Mouse (Mus musculus) heart, postnatal 25 days (tissue): ENCODE data around the gene Fam57a. TPM values are rescaled to one million over a fixed set of nuclear protein-coding genes. Genes with fewer than 3 reads are reported as not detected.

ENCODE experiments used
- DNase-seq: peaks from one replicate; pipeline ENCODE4 v3.0.0; 2022; ENCODE audit warnings: low spot score
- intact Hi-C: fragments of 180-260 bp; cut with DNase I; formaldehyde crosslinking; loops from one replicate; pipeline ENCODE4 v1.15.1; 2025
- total RNA-seq, 2 experiments: library from RNA; stranded (reverse); gene quantifications; 2 replicates each; pipeline ENCODE4 v1.2.3; 2021

The Fam57a gene
- total RNA-seq, 2 experiments from 2014 or later = 4.1 TPM

DNA sequence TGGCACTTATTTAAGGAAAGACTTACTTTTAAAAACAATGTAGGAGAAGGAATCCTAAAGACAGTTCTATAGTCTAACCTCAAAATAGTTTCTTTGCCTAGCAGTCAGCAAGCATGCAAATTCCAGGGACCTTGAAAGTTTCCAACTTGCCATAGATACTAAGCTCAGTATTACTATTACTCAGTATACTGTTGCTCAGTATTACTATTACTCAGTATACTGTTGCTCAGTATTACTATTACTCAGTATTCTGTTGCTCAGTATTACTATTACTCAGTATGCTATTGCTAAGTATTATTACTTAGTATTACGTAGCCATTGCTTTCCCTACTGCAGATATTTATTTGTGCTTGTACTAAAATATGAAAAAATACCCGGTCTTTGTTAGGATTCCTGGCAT lies 60.3 kb downstream of the Fam57a start:
- intact Hi-C loops = no loop called here
- no peak for DNase-seq

- intact Hi-C loops = no loop called here
- peak; percentile 78 for DNase-seq
Measured at GRCm38 (mm10) chr11:76242901-76243810, 63.7 kb downstream of the Fam57a start, which contains the start of the genes Mrm3 and Glod4. Mrm3 (plus strand) TSS chr11:76243715. Glod4 (minus strand) TSS chr11:76243725.

GRCm38 (mm10) chr11:76243811-76244546 lies 64.5 kb downstream of the Fam57a start:
- no peak for DNase-seq
- intact Hi-C loops = no loop called here

DNA sequence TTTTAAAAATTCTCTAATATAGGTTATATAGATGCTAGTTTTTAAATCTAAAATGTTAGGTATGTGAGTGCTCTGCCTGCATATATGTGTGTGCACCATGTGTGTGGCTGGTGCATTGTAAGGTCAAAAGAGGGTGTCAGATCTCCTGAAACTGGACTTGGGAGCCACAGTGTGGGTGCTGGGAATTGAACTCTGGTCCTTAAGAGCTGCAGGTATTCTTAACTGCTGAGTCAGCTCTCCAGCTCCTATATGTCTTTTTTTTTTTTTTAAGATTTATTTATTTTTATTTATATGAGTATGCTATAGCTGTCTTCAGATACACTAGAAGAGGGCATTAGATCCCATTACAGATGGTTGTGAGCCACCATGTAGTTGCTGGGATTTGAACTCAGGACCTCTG lies 67.0 kb downstream of the Fam57a start:
- DNase-seq = no peak
- intact Hi-C loops = no loop called here

DNA sequence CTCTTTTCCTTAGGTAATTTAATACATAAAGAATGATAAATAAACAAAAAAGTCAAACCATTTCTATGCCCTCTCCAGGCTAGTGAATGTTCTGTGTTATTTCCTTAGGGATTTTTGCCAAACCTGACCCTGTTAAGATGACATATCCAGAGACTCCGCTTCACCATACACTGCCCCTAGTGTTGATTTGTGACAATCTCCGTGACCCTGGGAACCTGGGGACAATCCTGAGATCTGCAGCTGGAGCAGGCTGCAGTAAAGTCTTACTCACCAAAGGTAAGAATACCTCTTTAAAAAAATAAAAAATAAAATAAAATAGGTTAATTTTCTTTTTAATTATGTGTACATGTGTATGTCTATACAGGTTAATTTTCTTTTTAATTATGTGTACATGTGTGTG lies 67.8 kb downstream of the Fam57a start:
- intact Hi-C loops = no loop called here
- no peak for DNase-seq

DNA sequence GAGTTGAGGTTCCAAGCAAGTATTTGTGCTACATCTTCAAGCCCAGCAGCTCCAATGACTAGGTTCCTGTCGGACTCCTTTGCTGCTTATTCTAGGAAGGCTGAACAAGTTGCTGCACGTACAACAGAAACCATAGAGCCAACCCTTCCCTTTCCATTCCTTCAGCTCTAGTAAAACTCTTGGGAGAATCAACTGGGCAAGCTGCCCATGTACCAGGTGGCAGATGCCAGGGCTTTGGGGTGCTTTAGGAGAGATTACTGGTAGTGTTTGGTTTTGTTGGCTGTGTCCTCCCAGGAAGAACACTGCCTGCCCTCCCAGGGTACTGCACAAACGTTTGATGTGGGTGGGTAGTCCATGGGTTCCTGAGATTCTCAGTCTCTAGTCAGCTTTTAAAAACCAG lies 72.6 kb downstream of the Fam57a start:
- intact Hi-C loops = loop anchor here (5.0 kb wide), 1 partner anchor 205 kb away; no protein-coding TSS in a partner anchor
- DNase-seq = no peak

DNA sequence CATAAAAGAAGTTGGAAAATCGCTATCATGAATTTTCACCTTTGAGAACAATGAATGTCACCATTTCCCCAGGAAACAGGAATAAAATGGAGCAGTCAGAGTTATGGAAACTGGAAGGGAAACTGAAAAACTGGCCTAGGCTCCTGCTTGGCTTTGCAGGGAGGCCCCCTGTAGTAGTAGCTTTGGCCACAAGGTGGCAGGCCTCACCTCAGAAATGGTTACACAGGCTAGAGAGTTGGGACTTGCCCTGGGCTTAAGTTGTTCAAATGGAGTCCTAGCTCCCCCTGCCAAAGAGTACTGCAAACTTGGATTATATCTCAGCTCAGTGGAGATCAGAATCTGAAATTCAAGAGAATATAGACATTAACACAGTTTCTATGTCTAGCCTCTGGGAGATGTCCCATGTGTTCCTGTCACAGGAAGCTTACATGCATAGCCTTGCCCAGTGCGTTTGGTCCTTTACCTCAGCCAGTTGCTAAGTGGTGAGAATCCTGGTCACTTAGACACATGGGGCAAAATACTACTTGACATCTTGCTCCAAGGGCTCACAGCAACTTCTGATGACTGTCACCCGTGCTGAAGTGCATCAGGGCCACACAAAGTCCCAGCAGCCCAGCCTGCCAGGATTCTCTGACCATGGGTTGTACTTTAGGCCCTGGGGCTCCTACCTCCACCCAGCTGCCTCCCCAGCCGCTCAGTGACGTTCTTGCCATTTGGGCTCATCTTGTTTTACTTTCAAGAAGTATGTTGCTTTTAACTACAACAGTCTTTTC lies 73.9 kb downstream of the Fam57a start:
- intact Hi-C loops = loop anchor here (1.0 to 5.0 kb wide), 2 partner anchors 153 to 204 kb away; partner anchors contain the start of gene Timm22
- peak; percentile 71 for DNase-seq

- intact Hi-C loops = loop anchor here (1.0 to 5.0 kb wide), 2 partner anchors 152 to 203 kb away; partner anchors contain the start of gene Timm22
- DNase-seq = no peak
Measured at GRCm38 (mm10) chr11:76253918-76254264, 74.4 kb downstream of the Fam57a start.

DNA sequence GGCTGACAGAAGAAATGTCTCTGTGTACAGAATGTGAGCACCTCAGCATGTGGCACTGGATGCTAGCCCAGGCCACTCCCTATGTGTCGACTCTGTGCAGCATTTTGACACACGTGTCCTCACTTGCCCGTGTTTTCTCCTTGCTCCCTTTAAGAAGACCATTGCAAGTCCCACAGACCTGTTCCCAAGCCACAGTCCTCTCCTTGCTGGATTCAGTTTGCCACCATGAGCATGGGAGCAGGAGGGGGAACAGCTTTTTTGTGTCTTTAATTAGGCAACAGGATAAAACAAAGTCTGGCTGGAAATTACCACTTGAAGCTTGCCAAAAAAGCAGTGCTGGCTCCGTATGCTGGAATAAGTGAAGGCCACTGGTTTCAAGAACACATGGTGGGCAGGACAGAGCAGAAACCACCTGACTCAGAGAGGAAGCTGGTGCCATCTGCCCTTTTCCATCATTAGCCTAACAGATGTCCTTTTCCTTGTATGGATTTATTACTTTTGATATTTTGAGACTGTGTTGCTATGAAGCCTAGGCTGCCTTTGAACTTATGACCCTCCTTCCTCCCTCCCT lies 76.0 kb downstream of the Fam57a start:
- intact Hi-C loops = no loop called here
- no peak for DNase-seq

GRCm38 (mm10) chr11:76256129-76256528 lies 76.7 kb downstream of the Fam57a start:
- no peak for DNase-seq
- intact Hi-C loops = no loop called here

DNA sequence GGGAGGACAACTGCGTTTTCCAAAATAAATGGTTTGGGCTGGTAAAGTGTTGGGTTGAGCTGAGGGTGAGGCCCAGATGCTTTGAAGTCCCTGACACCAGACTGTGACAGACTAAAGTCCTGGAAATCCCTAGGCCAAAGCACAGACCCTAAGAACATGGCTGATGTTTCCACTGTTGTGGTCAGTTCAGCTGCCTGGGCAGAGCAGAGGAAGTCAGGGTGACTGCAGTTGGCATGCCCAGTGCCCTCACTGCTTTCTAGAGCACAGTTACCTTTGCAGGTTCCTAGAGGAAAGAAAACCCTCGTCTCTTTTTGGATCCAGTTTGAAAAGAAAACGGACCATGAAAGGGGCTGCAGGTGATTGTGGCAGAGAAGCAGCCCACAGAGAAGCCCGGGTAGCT lies 77.9 kb downstream of the Fam57a start:
- intact Hi-C loops = no loop called here
- DNase-seq = no peak

- intact Hi-C loops = no loop called here
- no peak for DNase-seq
Measured at GRCm38 (mm10) chr11:76258511-76258910, 79.0 kb downstream of the Fam57a start.

GRCm38 (mm10) chr11:76260208-76261050 lies 81.0 kb downstream of the Fam57a start:
- no peak for DNase-seq
- intact Hi-C loops = loop anchor here (5.0 kb wide), 1 partner anchor 62 kb away; no protein-coding TSS in a partner anchor

- DNase-seq = no peak
- intact Hi-C loops = loop anchor here (5.0 kb wide), 1 partner anchor 61 kb away; no protein-coding TSS in a partner anchor
Measured at GRCm38 (mm10) chr11:76261224-76261623, 81.8 kb downstream of the Fam57a start.

DNA sequence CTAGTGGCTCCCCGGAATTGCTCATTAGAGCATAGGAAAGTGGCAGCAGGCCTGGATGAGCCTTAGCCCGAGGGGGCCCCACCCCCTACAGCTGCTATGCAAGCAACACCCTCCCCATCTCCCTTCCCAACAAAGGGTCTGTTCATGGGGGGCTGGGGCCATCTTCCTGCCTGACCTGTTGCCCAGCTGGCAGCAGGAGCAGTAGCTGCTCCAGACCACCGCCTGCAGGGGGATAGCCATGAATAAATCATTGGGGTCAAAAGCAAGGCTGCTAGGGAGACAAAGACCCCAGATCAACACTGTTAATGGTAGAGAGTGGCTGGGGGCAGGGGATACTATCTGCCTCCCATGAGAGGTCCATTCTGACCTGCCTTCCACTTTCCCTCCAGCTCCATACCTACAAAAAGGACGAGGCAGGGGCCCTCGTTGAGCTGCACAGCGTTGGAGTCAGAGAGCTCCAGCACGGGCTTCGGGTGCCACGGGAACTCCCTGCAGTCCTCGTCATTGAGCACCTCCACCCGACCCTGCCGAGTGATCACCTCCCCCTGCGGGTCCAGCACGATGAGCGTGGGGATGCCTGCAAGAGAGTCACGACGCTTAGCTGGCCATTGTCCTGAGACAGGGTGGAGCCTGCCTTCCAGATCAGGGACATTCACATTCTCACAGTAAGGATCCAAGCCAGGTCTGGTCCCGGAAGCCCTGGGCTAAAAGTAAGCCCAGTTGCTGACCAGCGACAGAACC lies 83.3 kb downstream of the Fam57a start:
- no peak for DNase-seq
- intact Hi-C loops = loop anchor here (5.0 kb wide), 1 partner anchor 60 kb away; no protein-coding TSS in a partner anchor
